Mouse (Mus musculus) olfactory bulb, adult 2 months (tissue): ENCODE data around the gene Cabp4.

Experiments used
- CTCF ChIP-seq: fragments of 200-500 bp; IDR thresholded peaks from 2 replicates; pipeline ENCODE4 v1.5.1; 2012; ENCODE audit warnings: low read depth, mild to moderate bottlenecking, low read length, moderate library complexity; ENCODE audit not compliant: insufficient read depth
- POLR2A ChIP-seq: fragments of 200-500 bp; IDR thresholded peaks from 2 replicates; pipeline ENCODE4 v1.6.1; 2012; ENCODE audit warnings: mild to moderate bottlenecking, low read depth, low read length, moderate library complexity; ENCODE audit not compliant: insufficient read depth

DNA sequence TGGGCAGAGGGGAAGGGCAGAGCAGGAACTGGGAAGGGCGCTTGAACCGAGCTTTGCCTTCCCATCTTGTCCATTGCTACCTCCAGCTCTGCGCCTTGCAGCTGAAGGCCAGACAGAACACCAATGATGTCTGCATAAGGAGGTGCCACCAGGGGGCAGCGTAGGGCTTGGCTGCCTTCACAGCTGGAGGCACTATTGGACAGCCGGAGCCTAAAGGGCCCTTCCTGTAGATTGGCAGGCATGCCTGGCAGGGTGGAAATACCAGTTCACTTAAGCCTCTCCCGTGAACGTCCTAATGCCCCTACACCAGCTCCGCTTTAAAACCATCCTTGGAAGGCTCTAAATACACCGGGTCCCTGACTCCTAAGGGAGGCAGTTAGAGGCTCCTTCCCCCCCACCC lies 44.8 kb downstream of the Cabp4 start:
- TF ChIP-seq CTCF, result peak; percentile 86
- TF ChIP-seq POLR2A, result no peak
